Mouse (Mus musculus): ENCODE measurements at regions not wholly inside any gene's neighbourhood (a gene's known extent, or its start where the extent isn't known, plus 50 kb on each side); places are given as distances from the start of the nearest gene placed in this dataset.
"Not testable (repeated sequence)": the region's sequence is repeated elsewhere in the genome, so short reads cannot be mapped to it uniquely, and the experiment has no call there.

- in situ Hi-C loops (cut with MboI, MseI), result no loop called here
Observed at GRCm38 (mm10) chr10:45855514-45855913, 277.9 kb downstream of the Hace1 start.

- in situ Hi-C loops (cut with MboI, MseI), result no loop called here
Observed at GRCm38 (mm10) chr10:45859137-45859536, 281.5 kb downstream of the Hace1 start.

GRCm38 (mm10) chr10:45859909-45860308 is 282.3 kb downstream of the Hace1 start:
- in situ Hi-C loops (cut with MboI, MseI), result no loop called here

GRCm38 (mm10) chr10:45860696-45861095 is 283.1 kb downstream of the Hace1 start:
- in situ Hi-C loops (cut with MboI, MseI), result no loop called here

- in situ Hi-C loops (cut with MboI, MseI), result no loop called here
Observed at GRCm38 (mm10) chr10:45865793-45866192, 288.2 kb downstream of the Hace1 start.

- in situ Hi-C loops (cut with MboI, MseI), result no loop called here
Observed at GRCm38 (mm10) chr10:45866860-45867259, 289.2 kb downstream of the Hace1 start.

GRCm38 (mm10) chr10:45871028-45871427 is 293.4 kb downstream of the Hace1 start:
- in situ Hi-C loops (cut with MboI, MseI), result no loop called here

- in situ Hi-C loops (cut with MboI, MseI), result no loop called here
Observed at GRCm38 (mm10) chr10:45872007-45872890, 294.6 kb downstream of the Hace1 start.

GRCm38 (mm10) chr10:45873805-45874780 is 296.5 kb downstream of the Hace1 start:
- in situ Hi-C loops (cut with MboI, MseI), result no loop called here

- in situ Hi-C loops (cut with MboI, MseI), result not testable (repeated sequence)
Observed at GRCm38 (mm10) chr10:45875287-45875686, 297.7 kb downstream of the Hace1 start.

GRCm38 (mm10) chr10:45883745-45884144 is 306.1 kb downstream of the Hace1 start:
- in situ Hi-C loops (cut with MboI, MseI), result no loop called here

GRCm38 (mm10) chr10:45886636-45887035 is 309.0 kb downstream of the Hace1 start:
- in situ Hi-C loops (cut with MboI, MseI), result no loop called here

GRCm38 (mm10) chr10:45888835-45889234 is 311.2 kb downstream of the Hace1 start:
- in situ Hi-C loops (cut with MboI, MseI), result no loop called here

- in situ Hi-C loops (cut with MboI, MseI), result no loop called here
Observed at GRCm38 (mm10) chr10:45889381-45889951, 311.8 kb downstream of the Hace1 start.

GRCm38 (mm10) chr10:45890088-45890626 is 312.5 kb downstream of the Hace1 start:
- in situ Hi-C loops (cut with MboI, MseI), result no loop called here

GRCm38 (mm10) chr10:45892464-45892863 is 314.8 kb downstream of the Hace1 start:
- in situ Hi-C loops (cut with MboI, MseI), result no loop called here

GRCm38 (mm10) chr10:45893894-45894831 is 316.5 kb downstream of the Hace1 start:
- in situ Hi-C loops (cut with MboI, MseI), result no loop called here

- in situ Hi-C loops (cut with MboI, MseI), result loop anchor here (5.0 kb wide), 1 partner anchor 240 kb away; no protein-coding TSS in a partner anchor
Observed at GRCm38 (mm10) chr10:45916928-45917327, 339.3 kb downstream of the Hace1 start.

- in situ Hi-C loops (cut with MboI, MseI), result loop anchor here (10.0 kb wide), 1 partner anchor 811 kb away; no protein-coding TSS in a partner anchor
Observed at GRCm38 (mm10) chr10:45925746-45926145, 348.1 kb downstream of the Hace1 start.

GRCm38 (mm10) chr10:45933631-45934310 is 356.1 kb downstream of the Hace1 start:
- in situ Hi-C loops (cut with MboI, MseI), result loop anchor here (5.0 kb wide), 1 partner anchor 536 kb away; no protein-coding TSS in a partner anchor

All from regulatory T cell (primary cell).